Mouse (Mus musculus) adrenal gland, adult 8-10 months (tissue): ENCODE measurements around the gene Rbpjl. TPM values are rescaled to one million over a fixed set of nuclear protein-coding genes. Genes with fewer than 3 reads are reported as not detected.

Source experiments
- DNase-seq: peaks from one replicate; pipeline ENCODE4 v3.0.0; 2022
- microRNA-seq, 2 experiments: library from miRNA; unstranded; fragments of <30 nt; microRNA quantifications; one replicate each; pipeline ENCODE4 v1.2.0; 2022
- total RNA-seq, 4 experiments: library from RNA; stranded (reverse); gene quantifications; 2 replicates each; pipeline ENCODE4 v1.2.4; 2022

The Rbpjl gene
- total RNA-seq, 4 experiments from 2014 or later, result not detected

GRCm38 (mm10) chr2:164448140-164448539, 45.2 kb downstream of the Rbpjl start:
- DNase-seq, result no peak

GRCm38 (mm10) chr2:164448921-164449320, 46.0 kb downstream of the Rbpjl start:
- no peak for DNase-seq

GRCm38 (mm10) chr2:164449341-164450042, 46.6 kb downstream of the Rbpjl start:
- no peak for DNase-seq

GRCm38 (mm10) chr2:164452000-164452676, 49.2 kb downstream of the Rbpjl start:
- DNase-seq, result no peak

GRCm38 (mm10) chr2:164453047-164453757, 50.3 kb downstream of the Rbpjl start:
- DNase-seq, result no peak

- DNase-seq, result no peak
These were observed 51.1 kb downstream of the Rbpjl start for GRCm38 (mm10) chr2:164453887-164454500.

GRCm38 (mm10) chr2:164454846-164455245, 51.9 kb downstream of the Rbpjl start:
- peak; percentile 72 for DNase-seq

GRCm38 (mm10) chr2:164455421-164456190, 52.7 kb downstream of the Rbpjl start:
- no peak for DNase-seq

GRCm38 (mm10) chr2:164456413-164456812, 53.5 kb downstream of the Rbpjl start:
- DNase-seq, result no peak

- no peak for DNase-seq
These were observed 53.9 kb downstream of the Rbpjl start, which contains the start of gene Sys1 for GRCm38 (mm10) chr2:164456864-164457300. TSS of gene Sys1 (plus strand) at chr2:164456964.

- DNase-seq, result no peak
These were observed 55.0 kb downstream of the Rbpjl start for GRCm38 (mm10) chr2:164457942-164458341.

- peak; percentile 80 for DNase-seq
These were observed 55.6 kb downstream of the Rbpjl start for GRCm38 (mm10) chr2:164458535-164458934.

GRCm38 (mm10) chr2:164460745-164461551, 58.0 kb downstream of the Rbpjl start, which contains the start of gene Gm20458:
TSS of gene Gm20458 (plus strand) at chr2:164460967.
- DNase-seq, result peak; percentile 97

Small RNA genes within 50 kb of the gene (microRNA-seq; reads per million reads assigned to microRNA genes)
- 0 reads per million in 2 experiments for gene Mir7678

Other genes with a start within 250 kb of the Rbpjl start
- gene Kcns1, start 232.0 kb upstream of the Rbpjl start, total RNA-seq, result under 1 TPM in 1 of 4 experiments, not detected in 3; 0.14 TPM
- gene Wfdc5, start 220.4 kb upstream of the Rbpjl start, total RNA-seq, result not detected
- 1 to 10 TPM in 1 of 4 experiments, under 1 TPM in 2, not detected in 1; 0.40 to 4.7 (median 0.67) TPM for gene Wfdc12, start 212.5 kb upstream of the Rbpjl start, total RNA-seq
- gene Wfdc15a, start 203.0 kb upstream of the Rbpjl start, total RNA-seq, result not detected
- not detected for gene Wfdc15b, start 181.5 kb upstream of the Rbpjl start, total RNA-seq
- gene Svs2, start 164.7 kb upstream of the Rbpjl start, total RNA-seq, result not detected
- gene Svs3b, start 146.5 kb upstream of the Rbpjl start, total RNA-seq, result not detected
- gene Svs4, start 124.7 kb upstream of the Rbpjl start, total RNA-seq, result not detected
- not detected for gene Svs3a, start 113.9 kb upstream of the Rbpjl start, total RNA-seq
- not detected for gene Svs6, start 86.4 kb upstream of the Rbpjl start, total RNA-seq
- gene Svs5, start 70.4 kb upstream of the Rbpjl start, total RNA-seq, result 1 to 10 TPM in 3 of 4 experiments, under 1 TPM in 1; 0.51 to 2.4 (median 2.3) TPM
- 10 to 100 TPM in 3 of 4 experiments, 1 to 10 TPM in 1; 8.5 to 24.2 (median 22.2) TPM for gene Slpi, start 14.0 kb upstream of the Rbpjl start, total RNA-seq
- gene Matn4, start 2.0 kb downstream of the Rbpjl start, total RNA-seq, result under 1 TPM; 0.38 to 0.81 (median 0.67) TPM
- gene Sdc4, start 40.7 kb downstream of the Rbpjl start, total RNA-seq, result 100 to 1,000 TPM in 2 of 4 experiments, 10 to 100 TPM in 2; 89.0 to 114 (median 105) TPM
- 10 to 100 TPM; 26.2 to 34.8 (median 30.9) TPM for gene Sys1, start 53.8 kb downstream of the Rbpjl start, total RNA-seq
- gene Gm20458, start 57.8 kb downstream of the Rbpjl start, total RNA-seq, result 1 to 10 TPM in 3 of 4 experiments, not detected in 1; 2.3 to 7.3 (median 4.6) TPM
- not detected for gene Trp53tg5, start 70.6 kb downstream of the Rbpjl start, total RNA-seq
- 10 to 100 TPM in 2 of 4 experiments, 1 to 10 TPM in 2; 5.4 to 18.3 (median 11.6) TPM for gene Dbndd2, start 83.0 kb downstream of the Rbpjl start, total RNA-seq
- gene Pigt, start 94.4 kb downstream of the Rbpjl start, total RNA-seq, result 10 to 100 TPM; 75.7 to 93.8 (median 88.6) TPM
- not detected for gene Wfdc2, start 159.3 kb downstream of the Rbpjl start, total RNA-seq
- not detected for gene Spint3, start 170.3 kb downstream of the Rbpjl start, total RNA-seq
- under 1 TPM; 0.38 to 0.77 (median 0.52) TPM for gene Wfdc6a, start 182.3 kb downstream of the Rbpjl start, total RNA-seq
- gene Eppin, start 190.5 kb downstream of the Rbpjl start, total RNA-seq, result not detected
- gene Wfdc6b, start 210.4 kb downstream of the Rbpjl start, total RNA-seq, result not detected
- gene Wfdc8, start 210.5 kb downstream of the Rbpjl start, total RNA-seq, result under 1 TPM in 2 of 4 experiments, not detected in 2; 0.35 to 0.89 TPM
- gene Wfdc16, start 235.7 kb downstream of the Rbpjl start, total RNA-seq, result not detected